Mouse (Mus musculus) right cerebral cortex, postnatal 14 days (tissue): ENCODE measurements around the gene Adam17.

Experiments used
- DNase-seq: peaks from one replicate; pipeline ENCODE4 v3.0.0; 2022

The Adam17 gene

DNA sequence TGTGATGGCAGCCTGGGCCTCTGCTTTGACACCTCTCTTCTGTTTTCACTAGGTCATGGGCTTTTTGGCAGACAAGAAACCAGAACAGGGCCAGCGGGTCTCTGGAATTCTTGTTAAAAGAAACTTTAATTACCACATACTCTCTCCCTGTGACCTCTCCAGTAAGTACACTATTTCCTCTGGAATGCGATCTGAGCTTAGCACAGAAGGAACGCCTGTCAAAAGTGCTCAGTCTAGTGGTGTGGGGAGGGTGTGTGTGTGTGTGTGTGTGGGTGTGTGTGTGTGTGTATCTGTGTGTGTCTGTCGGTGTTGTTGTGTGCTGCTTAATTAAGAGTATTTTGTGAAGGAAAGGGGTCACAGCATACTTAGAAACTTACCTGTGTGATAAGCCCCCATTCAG, 66.7 kb downstream of the Adam17 start:
- no peak for DNase-seq

DNA sequence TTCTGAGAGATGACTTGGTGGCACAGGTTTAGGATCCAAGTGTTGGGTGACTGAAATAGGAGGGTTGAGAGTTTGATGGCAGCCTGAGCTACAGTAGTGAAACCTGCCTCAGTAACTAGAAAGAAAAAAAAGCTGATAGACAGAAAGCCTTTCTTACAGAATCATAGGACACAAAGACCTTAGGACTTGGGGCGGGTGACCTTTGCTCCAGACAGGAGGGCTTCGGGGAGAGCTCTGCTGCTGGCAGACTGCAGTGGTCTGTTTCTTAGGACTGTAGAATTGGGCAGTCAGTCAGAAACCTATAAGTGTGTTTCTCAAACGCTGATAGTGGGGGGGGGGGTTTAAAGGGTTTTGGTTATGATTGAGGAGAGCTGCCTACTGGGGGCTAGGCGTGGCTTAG, 67.7 kb downstream of the Adam17 start:
- DNase-seq = no peak

DNA sequence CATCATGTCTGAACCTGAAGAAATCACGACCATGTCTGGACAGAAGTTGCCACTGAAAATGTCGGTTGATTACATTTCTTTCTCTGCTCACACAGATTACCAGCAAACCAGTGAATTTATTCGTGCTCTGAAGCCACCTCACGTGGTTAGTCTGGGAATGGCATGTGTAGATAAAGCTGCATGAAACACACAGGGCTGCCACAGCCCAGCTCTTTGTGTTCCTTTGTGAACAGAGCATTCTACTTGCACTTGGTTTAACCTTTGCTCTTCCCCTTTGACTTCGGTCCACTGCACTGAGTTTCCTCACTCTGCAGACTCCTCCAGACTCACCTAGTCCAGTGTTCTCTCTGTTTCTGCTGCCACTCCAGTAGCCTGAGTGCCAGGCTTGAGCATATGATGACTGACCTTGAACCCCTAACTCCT, 71.1 kb downstream of the Adam17 start:
- DNase-seq = no peak

DNA sequence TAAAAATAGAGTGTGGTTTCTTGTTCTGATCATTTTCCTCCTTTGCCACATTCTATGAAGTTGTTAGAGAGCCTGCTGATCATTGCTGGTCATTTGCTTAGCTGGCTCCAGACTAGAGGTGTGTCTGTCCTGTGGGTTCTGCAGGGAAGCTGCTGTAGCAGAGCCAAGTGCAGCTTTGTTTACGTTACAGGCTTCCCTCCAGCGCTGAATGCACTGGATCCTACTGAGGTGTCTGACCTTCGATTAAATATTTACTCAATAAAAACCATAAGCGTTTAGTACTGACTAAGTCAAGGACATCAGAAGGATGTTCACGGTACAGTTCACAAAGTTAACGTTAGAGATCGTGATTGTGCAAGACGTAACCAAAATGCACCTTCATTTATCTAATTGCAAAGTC, 71.5 kb downstream of the Adam17 start:
- no peak for DNase-seq

DNA sequence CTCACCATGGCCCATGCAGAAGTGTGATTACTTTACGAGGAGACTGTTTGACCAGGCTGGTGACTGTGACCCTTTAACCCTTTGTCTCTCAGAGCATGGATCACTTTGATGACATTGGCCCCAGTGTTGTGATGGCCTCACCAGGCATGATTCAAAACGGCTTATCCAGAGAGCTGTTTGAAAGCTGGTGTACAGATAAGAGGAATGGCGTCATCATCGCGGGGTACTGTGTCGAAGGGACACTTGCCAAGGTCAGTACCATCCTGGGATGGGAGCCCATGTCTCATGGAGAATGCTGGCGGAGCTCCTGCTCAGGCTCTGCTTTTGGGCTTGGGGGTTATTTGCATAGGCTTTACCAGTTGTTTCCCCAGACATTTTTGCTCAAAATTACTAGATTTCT, 72.1 kb downstream of the Adam17 start:
- DNase-seq = no peak

DNA sequence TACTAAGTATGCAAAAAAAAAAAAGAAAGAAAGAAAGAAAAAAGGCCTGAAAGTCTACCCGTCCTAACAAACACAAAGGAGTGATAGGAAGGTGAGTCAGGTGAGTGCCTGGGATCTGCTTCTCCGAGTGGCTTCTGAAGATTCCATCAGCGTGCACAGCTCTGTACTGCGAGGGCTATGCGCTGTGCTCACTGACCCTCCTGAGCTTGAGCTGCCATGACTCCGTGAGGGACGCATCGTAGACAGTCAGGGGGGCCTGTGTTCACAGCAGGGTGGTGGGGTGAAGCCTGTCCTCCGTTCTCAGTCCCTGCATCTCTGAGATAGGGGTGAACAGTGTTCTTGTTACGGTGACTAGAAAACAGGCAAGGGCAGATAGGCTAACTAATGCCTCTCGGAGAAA, 74.6 kb downstream of the Adam17 start:
- DNase-seq = no peak

DNA sequence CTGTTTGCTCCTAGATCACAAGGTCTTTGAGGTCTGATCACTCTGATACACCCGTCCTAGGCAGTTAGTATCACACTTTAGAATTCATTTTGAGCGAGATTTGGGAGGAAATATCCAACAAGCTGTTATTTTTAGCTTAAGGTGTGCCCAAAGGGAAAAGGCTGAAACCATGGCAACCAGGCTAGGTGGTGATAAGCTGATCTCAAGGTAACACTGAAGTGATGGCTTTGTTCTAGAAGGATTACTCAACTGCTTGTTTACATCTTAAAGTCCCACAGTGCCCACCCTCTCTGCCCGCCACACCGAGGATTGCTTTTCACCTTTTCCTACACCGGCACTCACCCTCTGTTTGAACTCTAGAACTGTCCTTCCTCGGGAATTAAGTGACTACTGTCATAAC, 83.8 kb downstream of the Adam17 start:
- no peak for DNase-seq

DNA sequence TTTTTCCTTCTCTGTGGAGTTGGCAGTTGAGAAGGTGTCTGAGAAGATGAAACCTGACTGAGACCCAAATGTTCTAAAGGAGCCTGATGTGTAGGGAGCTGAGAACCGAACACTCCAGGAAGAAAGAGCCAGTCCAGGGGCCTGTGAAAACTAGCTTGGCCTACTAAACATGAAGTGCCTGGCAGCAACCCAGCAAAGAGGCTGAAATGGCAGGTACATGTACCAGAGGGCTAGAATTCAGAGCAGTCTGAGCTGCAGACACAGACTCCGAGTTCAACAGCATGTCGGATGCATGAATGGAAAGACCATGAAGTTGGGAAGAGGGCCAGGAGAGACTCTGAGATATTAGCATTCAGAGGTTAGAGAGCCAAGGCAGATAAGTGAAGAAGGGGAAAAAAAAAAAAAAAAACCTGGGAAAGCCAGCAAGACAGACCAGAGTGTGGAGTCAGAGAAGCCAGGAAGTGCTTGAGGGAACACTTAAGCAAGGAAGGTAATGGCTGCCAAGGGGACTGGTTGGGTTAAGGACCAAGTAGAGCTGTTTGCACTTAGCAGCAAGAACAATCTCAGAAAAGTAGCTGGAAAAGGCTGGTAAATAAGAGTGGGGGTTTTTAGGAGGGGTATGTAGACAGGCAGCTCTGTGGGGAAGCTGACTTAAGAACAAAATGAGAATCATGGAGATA, 84.6 kb downstream of the Adam17 start:
- no peak for DNase-seq

DNA sequence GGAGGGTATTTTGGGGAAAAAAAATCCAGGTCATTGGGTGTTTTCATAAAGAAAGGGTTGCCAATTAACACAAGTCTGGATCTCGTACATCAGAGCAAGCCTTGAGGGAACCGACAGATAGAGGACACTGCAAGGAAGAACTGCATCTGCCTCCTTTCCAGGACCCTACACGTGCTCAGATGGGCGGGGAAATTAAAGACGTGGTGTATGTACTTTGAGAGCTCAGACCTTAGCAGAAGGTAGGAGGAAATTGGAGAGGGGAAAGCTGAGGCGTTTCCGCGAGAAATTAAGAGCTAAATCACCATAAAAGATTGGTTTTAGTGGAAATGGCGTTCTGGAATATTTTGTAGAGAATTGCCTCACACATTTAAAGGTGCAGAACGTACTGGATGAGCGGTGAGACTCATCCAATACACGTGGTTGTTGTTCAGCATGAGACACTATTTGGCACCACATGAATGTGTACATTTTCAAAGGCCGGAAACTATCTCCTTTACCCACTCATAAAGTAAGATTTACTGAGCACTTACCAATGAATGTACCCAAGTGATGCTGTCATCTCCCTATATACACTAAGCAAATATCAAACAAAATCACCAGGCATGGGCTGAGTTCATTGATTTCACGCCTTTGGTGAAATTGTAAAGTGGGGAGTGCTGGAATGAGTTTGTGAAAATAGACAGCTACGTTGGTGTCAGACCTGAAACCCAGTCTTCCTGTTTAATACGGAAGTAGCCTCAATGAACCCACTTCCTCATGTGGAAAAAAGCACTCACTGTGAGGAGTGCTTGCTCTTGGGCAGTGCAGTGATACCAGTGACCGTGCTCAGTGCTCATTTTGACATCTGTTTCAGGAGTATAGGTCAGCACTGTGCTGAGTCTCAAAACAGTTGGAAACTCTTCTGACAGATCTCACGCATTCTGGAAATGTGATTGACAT, 86.5 kb downstream of the Adam17 start:
- DNase-seq = no peak

DNA sequence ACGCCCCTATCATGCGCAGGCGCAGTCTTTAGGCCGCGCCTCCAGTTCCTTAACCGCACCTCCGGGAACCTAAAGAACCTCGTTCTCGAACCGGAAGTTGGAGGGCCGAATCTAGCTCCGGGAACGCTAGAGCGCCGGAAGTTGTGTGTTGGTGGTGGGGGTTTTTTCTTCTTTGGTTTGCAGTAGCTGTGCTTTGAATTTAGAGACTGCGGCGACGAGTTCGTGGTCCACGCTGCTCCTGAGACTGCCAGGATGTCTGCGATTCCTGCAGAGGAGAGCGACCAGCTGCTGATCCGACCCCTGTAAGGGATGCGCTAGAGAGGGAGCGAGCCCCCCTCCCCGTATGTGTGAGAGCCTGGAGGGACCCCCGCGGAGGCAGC, 87.2 kb downstream of the Adam17 start, which contains the start of gene Itgb1bp1:
TSS of gene Itgb1bp1 (minus strand) at position 42 of the 380 bp plus-strand sequence.
- peak; percentile 99 for DNase-seq

DNA sequence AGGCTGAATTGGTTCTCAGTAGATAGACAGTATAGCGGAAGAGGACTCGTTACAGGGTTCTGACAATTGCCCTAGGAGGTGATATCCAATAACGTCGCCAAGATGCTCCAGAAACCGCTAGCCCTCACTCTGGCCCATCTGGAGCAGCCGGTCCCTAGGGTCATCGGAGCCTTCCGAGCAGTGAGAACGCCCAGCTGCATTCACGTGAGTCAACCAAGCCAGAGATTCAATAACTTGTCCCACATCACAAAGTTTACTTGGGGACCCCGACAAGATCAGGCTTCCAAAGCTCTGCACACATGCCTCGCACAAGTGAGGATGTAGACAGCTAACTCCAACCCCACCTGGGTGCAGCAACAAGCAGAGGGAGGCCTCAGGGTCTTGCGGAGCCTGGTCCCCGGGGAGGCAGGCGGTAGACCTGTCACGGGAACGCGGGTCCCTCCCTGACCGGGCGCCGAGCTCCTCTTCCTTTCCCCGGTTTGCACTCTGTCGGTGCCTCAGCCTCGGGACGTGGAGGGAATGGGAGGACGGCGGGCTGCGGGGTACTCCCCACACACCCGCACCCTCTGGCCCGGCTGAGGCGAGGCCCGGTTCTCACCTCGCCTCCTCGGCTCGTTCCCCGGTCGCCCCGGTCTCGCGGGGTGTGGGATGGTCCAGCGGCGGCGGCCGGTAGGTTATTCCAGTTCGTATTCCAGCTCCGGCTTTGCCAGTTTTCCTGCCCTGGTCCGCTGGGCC, 87.8 kb downstream of the Adam17 start:
- no peak for DNase-seq

DNA sequence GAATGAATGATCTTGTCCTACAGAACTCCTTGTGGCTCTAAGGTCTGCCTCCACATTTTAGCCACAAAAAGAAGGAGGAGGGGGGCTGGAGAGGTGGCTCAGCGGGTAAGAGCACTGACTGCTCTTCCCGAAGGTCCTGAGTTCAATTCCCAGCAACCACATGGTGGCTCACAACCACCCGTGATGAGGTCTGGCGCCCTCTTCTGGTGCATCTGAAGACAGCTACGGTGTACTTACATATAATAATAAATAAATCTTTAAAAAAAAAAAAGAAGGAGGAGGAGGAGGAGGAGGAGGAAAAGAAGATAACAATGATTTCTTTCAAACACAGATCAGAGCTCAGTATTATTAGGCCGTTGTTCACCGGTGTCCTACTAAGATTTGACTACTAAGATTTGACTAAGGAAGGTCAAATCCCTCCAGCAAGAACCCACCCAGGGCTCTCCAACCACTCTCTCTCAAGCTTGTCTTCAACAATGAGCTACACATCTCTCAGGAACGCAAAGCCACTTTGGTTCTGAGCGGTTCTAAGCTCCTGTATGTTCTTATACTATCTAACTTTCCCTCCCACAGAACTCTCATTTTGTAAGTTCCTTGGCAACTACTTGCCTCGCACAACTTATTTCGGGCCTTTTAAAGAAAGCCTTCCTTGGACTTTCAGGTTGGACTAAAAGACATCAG, 88.5 kb downstream of the Adam17 start, which contains the start of gene Cpsf3:
TSS of gene Cpsf3 (plus strand) at position 631 of the 681 bp plus-strand sequence.
- no peak for DNase-seq

DNA sequence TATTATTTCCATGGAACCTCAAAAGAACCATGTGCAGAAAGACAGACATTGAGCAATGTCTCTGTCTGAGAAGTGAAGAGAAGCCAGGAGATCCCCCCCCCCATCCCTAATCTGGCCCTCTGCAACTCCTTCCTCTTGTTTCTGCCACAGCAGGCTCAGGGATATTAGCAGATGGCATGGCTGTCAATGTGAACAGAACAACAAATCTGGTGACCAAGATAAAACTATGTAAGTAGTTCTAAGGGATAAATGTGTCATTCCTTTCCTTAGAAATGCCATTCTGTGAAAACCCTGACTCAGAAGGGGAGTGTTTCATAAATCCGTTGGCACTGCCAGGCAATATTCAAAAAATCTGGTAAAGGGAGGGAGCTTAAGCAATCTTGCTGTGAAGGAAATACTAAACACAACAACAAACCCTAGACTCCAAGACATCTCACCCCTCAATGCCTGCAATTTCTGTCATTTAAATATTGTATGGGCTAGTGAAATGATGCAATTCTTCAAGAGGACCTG, 96.0 kb downstream of the Adam17 start:
- no peak for DNase-seq

DNA sequence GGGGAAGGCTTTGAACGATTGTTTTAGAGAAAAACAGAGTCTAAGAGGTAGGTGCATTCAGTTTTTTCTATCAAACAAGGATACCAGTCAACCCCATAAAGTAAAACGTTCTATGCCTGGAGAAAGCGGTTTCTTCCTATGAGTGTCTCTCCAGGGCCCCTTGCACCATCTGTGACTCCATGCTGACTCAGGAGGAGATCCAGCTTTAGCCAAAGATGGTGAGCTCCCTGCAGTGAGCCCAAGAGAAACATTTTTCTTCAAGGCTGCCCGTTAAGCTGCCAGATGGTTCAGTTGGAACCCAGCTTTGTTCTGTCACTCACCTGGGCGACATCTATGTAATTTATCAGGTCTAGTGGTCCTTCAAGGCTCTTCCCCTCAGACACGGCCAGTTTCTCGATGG, 99.0 kb downstream of the Adam17 start:
- no peak for DNase-seq
